ENCODE assay signal across 11 mouse cellular contexts in genomic region chr11:95412615-95413014, GRCm38 (mm10). TPM values are rescaled to one million over a fixed set of nuclear protein-coding genes. Genes with fewer than 3 reads are reported as not detected.
A peak's percentile ranks its signal among the peaks of the same experiment; 100 is the strongest.
DNase-seq lines count a peak whose midpoint lies in the region; ATAC-seq and TF ChIP-seq lines count a peak whose summit lies in the region.
"Had no signal": no experiment of that assay in that cellular context is flagged by ENCODE, and none has a peak within 500 bp of the region (broad histone marks: within the 10 kb centered on the region; RNA-seq: fewer than 3 reads in every experiment).

No protein-coding gene starts in this region.

- no peak overlapping the region for H3K27ac ChIP-seq in intestine, embryonic 14.5 days (ENCODE audit: low read depth)
- H3K27ac ChIP-seq in intestine, postnatal 0 days (ENCODE audit: low read depth, low read length), result no peak overlapping the region
- H3K27ac ChIP-seq: neural tube, embryonic 15.5 days had no signal

- no peaks in the 10 kb centered on the region for H3K27me3 ChIP-seq in intestine, embryonic 14.5 days (replicated peaks; ENCODE audit: control insufficient read depth, insufficient read depth, low read length)
- no peaks in the 10 kb centered on the region; the same call in 1 of the 2 replicates for H3K27me3 ChIP-seq in intestine, postnatal 0 days (replicated peaks; ENCODE audit: control insufficient read depth, insufficient read depth, low read length)
- H3K27me3 ChIP-seq: neural tube, embryonic 15.5 days had no signal

- peaks cover 10% of the 10 kb centered on the region for H3K4me1 ChIP-seq in intestine, embryonic 14.5 days (replicated peaks; ENCODE audit: control insufficient read depth, insufficient read depth, low read length)
- peaks cover 8% of the 10 kb centered on the region; the same call in 1 of the 2 replicates for H3K4me1 ChIP-seq in intestine, postnatal 0 days (replicated peaks; ENCODE audit: control insufficient read depth, insufficient read depth, low read length)

- no peak for TF ChIP-seq CTCF in intestine, postnatal 0 days (IDR thresholded peaks at IDR 0.05; ENCODE audit: low read depth)

- no peak overlapping the region for H3K4me2 ChIP-seq in intestine, embryonic 14.5 days (ENCODE audit: low read length)
- no peak overlapping the region for H3K4me2 ChIP-seq in intestine, postnatal 0 days (replicated peaks; ENCODE audit: low read depth)

- 91% methylated on average over 3 of the region's 3 CpGs for WGBS in intestine, embryonic 14.5 days
- WGBS in intestine, postnatal 0 days, result 84% methylated on average over 3 of the region's 3 CpGs

- peak; percentile 72 for DNase-seq in cerebellum, adult 9-10 months
- DNase-seq in cerebellum, adult 11 months, result no peak
- peak; percentile 52 for DNase-seq in intestine, embryonic 14.5 days (ENCODE audit: low spot score)
- peak; percentile 9 for DNase-seq in MN1 (ENCODE audit: low spot score)
- peak; percentile 23 to 46 for DNase-seq in cerebellum, postnatal 25 days
- no peak for DNase-seq in neural tube, embryonic 10.5 days (ENCODE audit: extremely low spot score, low spot score)

- H3K4me3 ChIP-seq in intestine, embryonic 14.5 days (ENCODE audit: low read depth, low read length), result no peak overlapping the region
- no peak overlapping the region for H3K4me3 ChIP-seq in intestine, postnatal 0 days (ENCODE audit: low read depth, low read length)
- H3K4me3 ChIP-seq: midbrain, embryonic 13.5 days; neural tube, embryonic 15.5 days had no signal

- H3K36me3 ChIP-seq in intestine, embryonic 14.5 days (ENCODE audit: control insufficient read depth, insufficient read depth, low read length), result no peaks in the 10 kb centered on the region
- no peaks in the 10 kb centered on the region for H3K36me3 ChIP-seq in intestine, postnatal 0 days (ENCODE audit: control insufficient read depth, insufficient read depth)
- H3K36me3 ChIP-seq: midbrain, embryonic 13.5 days; neural tube, embryonic 15.5 days had no signal

- no peak for ATAC-seq in intestine, embryonic 14.5 days (replicated peaks; ENCODE audit: low FRiP score, low TSS enrichment, low read depth)
- no peak for ATAC-seq in intestine, postnatal 0 days
- ATAC-seq in monocyte, adult 5-6 weeks (replicated peaks; ENCODE audit: insufficient number of reproducible peaks, low FRiP score, low TSS enrichment, poor library complexity, severe bottlenecking), result no peak
- ATAC-seq: inflammation-experienced regulatory T-cells, adult 6 months; midbrain, embryonic 13.5 days had no signal

- no peaks in the 10 kb centered on the region for H3K9me3 ChIP-seq in intestine, embryonic 14.5 days (ENCODE audit: control insufficient read depth, low read length)
- H3K9me3 ChIP-seq in intestine, postnatal 0 days (ENCODE audit: control insufficient read depth), result no peaks in the 10 kb centered on the region
- H3K9me3 ChIP-seq: midbrain, embryonic 13.5 days; neural tube, embryonic 15.5 days had no signal

- H3K9ac ChIP-seq in intestine, embryonic 14.5 days (ENCODE audit: low read length), result no peak overlapping the region
- H3K9ac ChIP-seq in intestine, postnatal 0 days (ENCODE audit: low read depth, low read length), result no peak overlapping the region
- H3K9ac ChIP-seq: midbrain, embryonic 13.5 days; neural tube, embryonic 15.5 days had no signal

RNA-seq across cellular contexts. Expression of gene Spop, which starts 1.3 kb away (rescaled TPM):
- 95.5 and 105 TPM in 2 replicates for polyA plus RNA-seq in intestine, embryonic 14.5 days (2014; fragmentation: Nextera tagmentation; extraction: Ambion mirVana)
- 54.1 and 61.2 TPM in 2 replicates for polyA plus RNA-seq in intestine, postnatal 0 days (2015; fragmentation: Nextera tagmentation; extraction: Ambion mirVana)
- total RNA-seq in monocyte, adult 5-6 weeks (2017), result 68.6 to 98.9 TPM (median 97.4 TPM) in 3 replicates

RNA-seq across cellular contexts. Expression of gene Slc35b1, which starts 28.1 kb away (rescaled TPM):
- 85.2 and 90.5 TPM in 2 replicates for polyA plus RNA-seq in intestine, embryonic 14.5 days (2014; fragmentation: Nextera tagmentation; extraction: Ambion mirVana)
- polyA plus RNA-seq in intestine, postnatal 0 days (2015; fragmentation: Nextera tagmentation; extraction: Ambion mirVana), result 130 and 144 TPM in 2 replicates
- total RNA-seq in monocyte, adult 5-6 weeks (2017), result 42.2 to 79.4 TPM (median 58.1 TPM) in 3 replicates

Comparison
In these comparisons a context has a peak if more than half of its experiments do, and no peak if none do; other contexts are left out.
1. DNase-seq: peak in cerebellum, adult 9-10 months (single experiment), intestine, embryonic 14.5 days (single experiment), MN1 (single experiment) and cerebellum, postnatal 25 days (2 of 2); none in cerebellum, adult 11 months (single experiment) and neural tube, embryonic 10.5 days (single experiment).